Mouse (Mus musculus) forebrain, embryonic 14.5 days (tissue): ENCODE measurements around the gene Rnf6. TPM values are rescaled to one million over a fixed set of nuclear protein-coding genes. Genes with fewer than 3 reads are reported as not detected.

Source experiments
- ATAC-seq: fragments of 200-750 bp; cut with Nextera tagmentation; 2 replicates; pipeline ENCODE4 v1.8.0; 2017; ENCODE audit warnings: mild to moderate bottlenecking, moderate library complexity
- DNase-seq: peaks from one replicate; pipeline ENCODE4 v3.0.0-alpha.2; 2015; ENCODE audit warnings: low spot score
- H3K27ac ChIP-seq: fragments of 300-500 bp; sonication (generic); 2 replicates; pipeline ENCODE4 v1.5.1; 2014; ENCODE audit warnings: low read depth, mild to moderate bottlenecking, control low read depth, low read length, moderate library complexity
- H3K27me3 ChIP-seq: fragments of 300-500 bp; sonication (generic); replicated peaks from 2 replicates; pipeline ENCODE4 v1.6.1; 2014; ENCODE audit warnings: low read length, control low read depth, mixed read lengths; ENCODE audit not compliant: control insufficient read depth, insufficient read depth
- H3K36me3 ChIP-seq: fragments of 300-500 bp; sonication (generic); 2 replicates; pipeline ENCODE4 v1.6.1; 2014; ENCODE audit warnings: low read length, control low read depth; ENCODE audit not compliant: control insufficient read depth, insufficient read depth
- H3K4me1 ChIP-seq: fragments of 300-500 bp; sonication (generic); 2 replicates; pipeline ENCODE4 v1.6.1; 2014; ENCODE audit warnings: antibody characterized with exemption, low read length, control low read depth; ENCODE audit not compliant: control insufficient read depth, insufficient read depth
- H3K4me2 ChIP-seq: fragments of 300-500 bp; sonication (generic); 2 replicates; pipeline ENCODE4 v1.6.1; 2014; ENCODE audit warnings: mild to moderate bottlenecking, control low read depth, low read length
- H3K4me3 ChIP-seq: fragments of 300-500 bp; sonication (generic); 2 replicates; pipeline ENCODE4 v1.5.1; 2014; ENCODE audit warnings: low read depth, low read length, control low read depth
- H3K9ac ChIP-seq: fragments of 300-500 bp; sonication (generic); 2 replicates; pipeline ENCODE4 v1.6.1; 2014; ENCODE audit warnings: mild to moderate bottlenecking, low read length, control low read depth, moderate library complexity
- H3K9me3 ChIP-seq: fragments of 300-500 bp; sonication (generic); replicated peaks from 2 replicates; pipeline ENCODE4 v1.6.1; 2016; ENCODE audit warnings: low read length, control low read depth, mixed read lengths; ENCODE audit not compliant: control insufficient read depth
- WGBS: fragments of 180-500 bp; shearing (Covaris S2); extraction: QIAGEN DNeasy Blood & Tissue Kit; methylation state at CpG from one replicate; pipeline ENCODE4 v1.1.7; 2014; 5-methylcytosine and 5-hydroxymethylcytosine counted together
- polyA plus RNA-seq: library from polyadenylated mRNA; unstranded; fragments of >200 nt; fragmentation: Nextera tagmentation; extraction: Ambion mirVana; gene quantifications from 2 replicates; pipeline ENCODE4 v1.2.1, GENCODE M21; 2014

The Rnf6 gene
- polyA plus RNA-seq: 18.9 and 22.8 TPM in 2 replicates

DNA sequence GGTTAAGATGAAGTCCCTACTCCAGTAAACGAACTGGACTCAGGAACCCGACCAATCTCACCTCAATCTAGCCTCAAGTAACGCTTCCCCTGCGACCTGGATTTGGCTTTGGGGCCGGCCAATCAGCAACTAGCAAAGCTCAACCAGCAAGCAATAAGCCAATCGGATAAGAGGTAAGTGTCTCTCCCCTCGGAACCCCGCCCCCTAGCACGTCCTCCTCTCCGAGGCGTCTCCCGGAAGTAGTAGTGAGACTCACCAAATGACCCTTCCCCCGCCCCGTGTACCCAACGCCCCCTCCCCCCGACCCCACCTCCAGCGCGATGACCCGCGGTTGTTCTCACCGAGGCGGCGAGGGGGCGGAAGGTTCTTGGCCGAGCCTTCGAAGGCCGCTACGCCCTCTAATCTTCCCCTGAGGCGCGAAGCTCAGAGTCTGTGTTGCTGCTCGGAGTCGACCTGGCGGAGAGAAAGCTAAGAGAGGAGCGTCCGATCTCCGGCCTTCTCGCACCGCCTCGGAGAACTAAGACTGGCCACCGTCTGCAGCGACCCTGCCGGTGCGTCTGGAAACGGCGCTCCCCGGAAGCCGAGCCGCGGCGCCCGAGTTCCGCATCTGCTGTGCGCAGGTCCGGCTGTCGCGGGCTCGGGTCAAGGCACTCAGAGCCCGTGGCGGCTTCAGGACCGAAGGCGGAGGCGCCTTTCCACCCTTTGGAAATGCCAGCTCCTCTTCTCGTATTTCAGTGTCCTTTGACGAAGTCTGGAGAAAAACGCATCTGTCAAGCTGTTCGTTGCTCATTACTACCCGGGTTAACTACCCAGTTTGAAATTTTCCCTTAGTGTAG is at the start of gene Rnf6:
Rnf6 (minus strand) TSS at position 677 of the 836 bp plus-strand sequence.
- peaks cover 8% of the 10 kb centered on the region for H3K4me1 ChIP-seq
- H3K36me3 ChIP-seq: peaks cover 22% of the 10 kb centered on the region
- DNase-seq (peak; percentile 98), ATAC-seq (peak; percentile 100)
- peak within 1 kb of the TSS; percentile 69 for H3K4me2 ChIP-seq
- peak within 1 kb of the TSS; percentile 93 for H3K27ac ChIP-seq
- under 1% methylated on average over 64 of the region's 67 CpGs for WGBS
- H3K4me3 ChIP-seq: peak within 1 kb of the TSS; percentile 72
- H3K9me3 ChIP-seq: no peaks in the 10 kb centered on the region
- H3K27me3 ChIP-seq: no peaks in the 10 kb centered on the region
- peak within 1 kb of the TSS; percentile 92 for H3K9ac ChIP-seq

DNA sequence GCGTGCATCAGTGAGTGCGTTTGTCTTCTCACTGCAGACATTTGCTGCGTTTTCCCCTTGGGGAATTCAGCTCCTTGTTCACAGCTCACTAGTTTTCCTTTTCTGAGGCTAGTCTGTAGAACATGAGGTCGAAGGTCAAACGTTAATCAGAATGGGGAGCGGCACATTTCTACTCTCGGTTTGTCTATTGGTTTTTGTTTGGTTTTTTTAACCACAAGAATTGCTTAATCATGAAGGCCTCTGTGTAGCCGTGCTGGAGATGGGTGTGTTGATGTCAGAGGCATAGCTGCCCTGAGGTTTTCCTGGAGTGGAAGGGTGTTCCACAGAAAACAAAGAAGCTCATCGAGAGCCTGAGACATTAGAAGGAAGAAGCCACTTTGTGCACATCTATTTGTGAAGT is 49.2 kb upstream of the Rnf6 start:
- Histone ChIP-seq H3K9me3 (no peaks in the 10 kb centered on the region), H3K9ac (no peak overlapping the region), H3K36me3 (peaks cover 37% of the 10 kb centered on the region), H3K4me3 (no peak overlapping the region), H3K27me3 (no peaks in the 10 kb centered on the region), H3K27ac (no peak overlapping the region), H3K4me1 (no peaks in the 10 kb centered on the region), H3K4me2 (no peak overlapping the region)
- ATAC-seq (no peak), DNase-seq (no peak)
- WGBS: 93% methylated on average over 9 of the region's 9 CpGs

DNA sequence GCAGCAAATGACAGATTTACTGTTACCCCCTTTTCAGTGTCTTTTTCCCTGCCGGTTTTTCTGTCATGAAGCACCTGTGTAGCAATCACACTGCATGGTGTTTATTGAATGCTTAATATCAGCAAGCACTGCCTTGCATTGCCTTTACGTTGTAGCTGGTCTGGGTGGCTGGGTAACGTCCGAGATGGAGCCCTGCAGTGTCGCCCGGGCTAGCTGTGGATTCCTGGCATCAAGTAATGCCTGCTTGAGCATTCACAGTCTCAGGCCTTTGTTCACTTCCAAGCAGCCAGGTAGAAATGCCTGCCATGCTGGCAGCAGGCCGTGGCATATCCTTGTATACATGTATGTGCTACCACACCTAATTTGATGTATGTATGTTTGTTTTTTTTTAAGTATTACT is 46.4 kb upstream of the Rnf6 start:
- H3K27me3 ChIP-seq: no peaks in the 10 kb centered on the region
- peaks cover 22% of the 10 kb centered on the region for H3K36me3 ChIP-seq
- H3K27ac ChIP-seq: no peak overlapping the region
- no peak for DNase-seq
- WGBS: 90% methylated on average over 7 of the region's 7 CpGs
- H3K4me1 ChIP-seq: no peaks in the 10 kb centered on the region
- no peak overlapping the region for H3K9ac ChIP-seq
- no peaks in the 10 kb centered on the region for H3K9me3 ChIP-seq
- no peak for ATAC-seq
- H3K4me2 ChIP-seq: no peak overlapping the region
- H3K4me3 ChIP-seq: no peak overlapping the region

DNA sequence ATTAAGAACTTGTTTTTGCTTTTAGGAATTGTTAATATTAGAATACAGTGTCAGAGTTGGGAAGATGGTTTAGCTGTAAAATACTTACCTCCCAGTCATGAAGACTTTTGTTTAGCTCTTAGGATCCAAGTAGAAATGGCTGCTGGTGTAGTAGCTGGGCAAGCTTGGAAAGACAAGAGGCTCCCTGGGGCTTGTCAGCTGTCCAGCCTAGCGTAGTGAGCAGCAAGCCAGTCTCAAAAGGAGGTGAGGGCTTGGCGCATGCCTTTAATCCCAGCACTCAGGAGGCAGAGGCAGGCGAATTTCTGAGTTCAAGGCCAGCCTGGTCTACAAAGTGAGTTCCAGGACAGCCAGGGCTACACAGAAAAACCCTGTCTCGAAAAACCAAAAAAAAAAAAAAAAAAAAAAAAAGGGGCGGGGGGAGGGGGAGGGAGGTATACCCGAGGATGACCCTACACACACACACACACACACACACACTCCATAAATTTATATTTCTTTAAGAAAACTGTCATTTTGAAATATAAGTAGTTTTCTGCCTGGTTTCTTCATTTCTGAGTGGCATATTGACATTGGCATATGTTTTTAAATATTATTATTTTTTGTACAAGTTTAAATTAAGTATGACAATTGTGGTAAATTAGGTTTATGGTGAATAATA is 44.7 kb upstream of the Rnf6 start:
- 75% methylated on average over 4 of the region's 6 CpGs for WGBS
- ATAC-seq (no peak), DNase-seq (no peak)
- no peaks in the 10 kb centered on the region for H3K4me1 ChIP-seq
- no peaks in the 10 kb centered on the region for H3K27me3 ChIP-seq
- H3K4me3 ChIP-seq: no peak overlapping the region
- H3K9ac ChIP-seq: no peak overlapping the region
- H3K36me3 ChIP-seq: peaks cover 17% of the 10 kb centered on the region
- H3K4me2 ChIP-seq: no peak overlapping the region
- no peaks in the 10 kb centered on the region for H3K9me3 ChIP-seq
- no peak overlapping the region for H3K27ac ChIP-seq

DNA sequence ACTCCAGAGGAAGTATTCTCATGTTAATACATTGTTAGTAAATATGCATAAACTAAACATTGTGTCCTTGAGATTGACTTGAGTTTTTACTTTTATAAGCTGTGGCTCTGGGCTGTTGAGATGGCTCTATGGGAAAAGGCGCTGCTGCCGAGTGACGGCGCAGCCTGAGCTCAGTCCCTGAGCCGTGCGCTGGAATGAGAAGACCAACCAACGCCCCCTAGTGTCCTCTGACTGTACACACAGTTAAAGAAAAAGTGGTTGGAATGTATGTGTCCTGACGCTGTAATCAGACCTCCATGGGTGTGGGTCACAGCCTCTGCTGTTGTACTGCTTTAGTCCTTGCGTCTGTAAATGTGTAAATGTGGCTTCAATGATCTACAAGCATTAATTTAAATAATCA is 38.6 kb upstream of the Rnf6 start:
- WGBS: 57% methylated on average over 9 of the region's 9 CpGs
- no peaks in the 10 kb centered on the region for H3K9me3 ChIP-seq
- no peak overlapping the region for H3K4me2 ChIP-seq
- H3K27me3 ChIP-seq: no peaks in the 10 kb centered on the region
- no peak for ATAC-seq
- no peak overlapping the region for H3K27ac ChIP-seq
- no peak overlapping the region for H3K9ac ChIP-seq
- DNase-seq: no peak
- peaks cover 10% of the 10 kb centered on the region; the same call in 1 of the 2 replicates for H3K36me3 ChIP-seq
- H3K4me1 ChIP-seq: no peaks in the 10 kb centered on the region
- no peak overlapping the region for H3K4me3 ChIP-seq

DNA sequence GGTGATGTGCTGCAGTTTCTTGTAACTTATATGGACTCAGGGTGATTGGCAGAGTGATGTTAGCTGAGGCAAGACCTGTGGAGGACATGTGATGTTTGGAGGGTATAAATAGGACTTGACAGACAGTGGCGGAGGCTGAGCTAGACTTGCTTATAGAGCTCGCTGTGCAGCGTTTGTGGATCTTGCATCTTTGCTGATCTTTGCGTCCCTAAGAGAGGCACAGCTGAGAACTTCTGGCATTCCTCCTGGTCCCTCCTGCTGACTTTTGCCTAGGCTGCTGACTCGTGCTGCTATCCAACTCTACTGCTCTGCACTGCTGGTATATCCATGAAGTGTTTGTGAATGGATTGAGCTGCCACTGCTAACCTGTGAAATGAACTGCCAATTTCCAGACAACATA is 32.3 kb upstream of the Rnf6 start:
- H3K4me2 ChIP-seq: no peak overlapping the region
- no peak overlapping the region for H3K27ac ChIP-seq
- H3K27me3 ChIP-seq: no peaks in the 10 kb centered on the region
- peaks cover 4% of the 10 kb centered on the region; the same call in 1 of the 2 replicates for H3K36me3 ChIP-seq
- H3K9me3 ChIP-seq: no peaks in the 10 kb centered on the region
- H3K4me3 ChIP-seq: no peak overlapping the region
- H3K9ac ChIP-seq: no peak overlapping the region
- ATAC-seq: no peak
- no peak for DNase-seq
- no peaks in the 10 kb centered on the region for H3K4me1 ChIP-seq
- 86% methylated on average over 5 of the region's 5 CpGs for WGBS

DNA sequence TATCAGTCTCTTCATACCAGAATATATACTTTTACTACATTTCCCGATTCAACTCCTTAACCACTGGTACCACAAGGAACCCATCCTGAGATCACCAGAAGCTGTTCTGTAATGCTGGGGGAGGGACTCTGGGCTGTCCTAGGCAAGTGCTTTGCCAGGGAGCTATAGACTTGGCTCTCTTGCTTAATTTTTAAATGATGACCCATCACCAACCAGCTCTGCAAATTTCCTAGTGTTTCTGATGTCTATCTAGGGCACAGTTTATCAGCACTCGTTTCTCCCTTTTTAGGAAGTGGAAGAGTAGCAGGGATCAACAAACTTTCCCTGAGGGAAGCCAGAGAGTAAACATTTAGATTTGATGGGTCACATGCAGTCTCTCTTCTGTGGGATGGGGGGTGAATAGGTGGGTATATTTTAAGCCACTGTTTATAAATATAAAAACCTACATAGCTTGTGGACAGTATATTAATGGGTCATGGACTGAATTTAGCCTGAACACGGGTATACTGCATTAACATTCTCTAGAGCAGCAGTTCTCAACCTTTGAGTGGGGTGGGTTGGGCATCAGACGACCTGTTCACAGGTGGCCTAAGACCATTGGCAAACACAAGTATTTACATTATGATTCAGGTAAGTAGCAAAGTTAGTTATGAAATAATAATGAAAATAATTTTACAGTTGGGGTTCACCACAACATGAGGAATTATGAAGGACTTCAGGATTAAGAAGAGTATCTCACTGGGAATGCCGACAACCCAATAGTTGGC is 30.5 kb upstream of the Rnf6 start:
- no peak overlapping the region for H3K9ac ChIP-seq
- no peak overlapping the region for H3K4me2 ChIP-seq
- no peak overlapping the region for H3K4me3 ChIP-seq
- H3K27ac ChIP-seq: no peak overlapping the region
- WGBS: 93% methylated on average over 5 of the region's 5 CpGs
- H3K4me1 ChIP-seq: no peaks in the 10 kb centered on the region
- DNase-seq: no peak
- peaks cover 4% of the 10 kb centered on the region; the same call in 1 of the 2 replicates for H3K36me3 ChIP-seq
- no peaks in the 10 kb centered on the region for H3K27me3 ChIP-seq
- ATAC-seq: no peak
- H3K9me3 ChIP-seq: no peaks in the 10 kb centered on the region

DNA sequence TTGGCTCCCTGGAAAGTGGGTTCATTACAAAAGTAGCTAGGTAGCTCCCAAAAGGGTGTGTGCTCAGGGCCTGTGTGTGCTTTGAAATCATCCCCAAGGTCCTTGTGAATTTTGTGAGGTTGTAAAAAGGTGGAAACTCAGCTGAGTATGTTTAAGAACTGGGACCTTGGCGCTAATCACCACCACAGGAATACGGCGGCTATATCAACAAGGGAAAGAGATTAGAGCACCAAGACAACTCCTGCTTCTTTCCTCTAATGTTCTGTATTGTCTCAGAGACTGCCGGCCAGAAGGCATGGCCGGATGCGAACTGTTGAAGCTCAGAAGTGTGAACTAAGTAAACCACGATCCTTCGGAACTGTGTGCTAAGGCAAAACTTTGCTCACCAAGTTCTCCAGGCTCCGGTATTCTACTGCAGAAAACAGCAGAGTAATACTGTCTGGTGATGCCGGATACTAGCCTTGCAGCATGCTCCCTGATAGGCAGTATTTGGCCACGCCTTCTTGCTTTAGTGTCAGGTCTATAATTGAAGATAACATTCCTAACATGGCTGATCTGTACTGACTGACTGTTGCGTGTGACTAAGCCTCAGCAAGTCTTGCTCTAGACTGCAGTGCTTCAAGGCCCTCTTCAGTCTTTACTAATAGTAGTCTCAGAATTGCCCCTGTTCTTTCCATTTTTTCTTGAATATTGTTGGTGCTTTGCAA is 29.2 kb upstream of the Rnf6 start:
- ATAC-seq (no peak), DNase-seq (no peak)
- WGBS: 96% methylated on average over 12 of the region's 12 CpGs
- no peaks in the 10 kb centered on the region for H3K4me1 ChIP-seq
- no peak overlapping the region for H3K27ac ChIP-seq
- no peak overlapping the region for H3K4me2 ChIP-seq
- no peaks in the 10 kb centered on the region for H3K27me3 ChIP-seq
- no peak overlapping the region for H3K9ac ChIP-seq
- H3K36me3 ChIP-seq: peaks cover 4% of the 10 kb centered on the region; the same call in 1 of the 2 replicates
- H3K9me3 ChIP-seq: no peaks in the 10 kb centered on the region
- no peak overlapping the region for H3K4me3 ChIP-seq
